Mouse (Mus musculus): Measurements from ENCODE around the gene Smok3c.
"Not testable (repeated sequence)": the region's sequence is repeated elsewhere in the genome, so short reads cannot be mapped to it uniquely, and the experiment has no call there.

Smok3c gene

GRCm38 (mm10) chr5:138094474-138094873 lies 41.5 kb downstream of the Smok3c start:
- no peak for DNase-seq (ENCODE audit: low spot score in 2 of 2)

DNA sequence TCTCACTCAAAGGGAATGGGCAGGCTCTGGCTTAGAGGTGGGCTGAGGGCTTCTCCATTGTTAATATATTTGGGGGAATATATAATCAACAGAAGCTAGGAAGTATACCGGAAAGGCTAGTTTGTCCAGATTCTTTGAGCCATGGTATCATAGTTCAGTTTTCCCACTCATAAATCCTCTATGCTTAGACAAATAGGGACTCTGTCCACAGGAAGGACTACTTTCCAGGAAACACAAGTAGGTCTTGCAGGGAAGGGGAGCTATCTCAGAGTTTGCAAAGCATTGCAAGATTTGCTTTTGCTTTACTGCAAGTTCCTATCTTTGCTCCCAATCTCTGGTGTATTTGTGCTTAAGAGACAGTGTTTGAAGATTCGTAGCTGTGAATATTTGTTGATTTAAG lies 52.0 kb downstream of the Smok3c start:
- no peak for DNase-seq (ENCODE audit: low spot score in 2 of 2)

DNA sequence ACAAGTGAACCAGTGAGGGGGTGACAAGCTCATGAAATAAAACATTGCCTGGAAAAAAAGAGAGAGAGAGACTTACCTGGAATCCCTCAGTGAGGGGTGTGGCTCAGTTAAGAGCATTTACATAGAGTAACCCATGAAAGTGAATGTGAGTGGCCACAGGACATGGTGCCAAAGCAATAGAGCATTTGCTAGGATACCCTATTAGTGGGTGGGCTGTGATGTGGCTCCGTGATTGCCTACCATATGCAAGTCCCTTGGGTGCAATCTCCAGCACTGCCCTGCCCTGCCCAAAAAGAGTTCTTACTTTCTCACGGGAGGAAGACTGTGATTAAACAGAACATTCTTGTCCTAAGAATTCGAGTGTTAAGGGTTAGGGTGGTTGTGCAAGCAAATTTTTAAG lies 54.1 kb downstream of the Smok3c start:
- no peak for DNase-seq (ENCODE audit: low spot score in 2 of 2)

GRCm38 (mm10) chr5:138109847-138110396 lies 56.9 kb downstream of the Smok3c start:
- not testable (repeated sequence) for DNase-seq (ENCODE audit: low spot score in 2 of 2)
